Mouse (Mus musculus): ENCODE measurements around the gene Ccdc162. TPM values are rescaled to one million over a fixed set of nuclear protein-coding genes. Genes with fewer than 3 reads are reported as not detected.

Ccdc162 gene
- polyA plus RNA-seq, 1 experiment = 4.3 TPM

GRCm38 (mm10) chr10:41491111-41491510 lies 225.3 kb downstream of the Ccdc162 start:
- H3K4me1 ChIP-seq (ENCODE audit: control insufficient read depth, insufficient read depth, low read length) = peaks cover 5% of the 10 kb centered on the region
- no peak for TF ChIP-seq CTCF (IDR thresholded peaks at IDR 0.05; ENCODE audit: control insufficient read depth, insufficient read depth, low read length)
- no peak for TF ChIP-seq POLR2A (IDR thresholded peaks at IDR 0.05; ENCODE audit: borderline replicate concordance, control insufficient read depth, low read depth, low read length)
- WGBS = 16% methylated on average over 4 of the region's 4 CpGs
- H3K27ac ChIP-seq (ENCODE audit: control insufficient read depth, insufficient read depth, low read depth, low read length, poor library complexity) = no peak overlapping the region
- no peak overlapping the region for H3K4me3 ChIP-seq (replicated peaks; ENCODE audit: control insufficient read depth, low read depth, low read length)

GRCm38 (mm10) chr10:41490518-41490873 lies 225.9 kb downstream of the Ccdc162 start:
- Histone ChIP-seq H3K4me1 (ENCODE audit: control insufficient read depth, insufficient read depth, low read length) (peaks cover 5% of the 10 kb centered on the region), H3K4me3 (replicated peaks; ENCODE audit: control insufficient read depth, low read depth, low read length) (peak overlapping the region; percentile 78), H3K27ac (ENCODE audit: control insufficient read depth, insufficient read depth, low read depth, low read length, poor library complexity) (no peak overlapping the region; the same call in 1 of the 2 replicates)
- TF ChIP-seq POLR2A (IDR thresholded peaks at IDR 0.05; ENCODE audit: borderline replicate concordance, control insufficient read depth, low read depth, low read length) (no peak; the same call in 1 of the 2 replicates), CTCF (IDR thresholded peaks at IDR 0.05; ENCODE audit: control insufficient read depth, insufficient read depth, low read length) (no peak)
- WGBS = under 1% methylated on average over 29 of the region's 29 CpGs

GRCm38 (mm10) chr10:41489708-41490517 lies 226.5 kb downstream of the Ccdc162 start, which contains the start of the genes Smpd2 and Ppil6:
TSS of gene Smpd2 (minus strand) at chr10:41490369.
TSS of gene Ppil6 (plus strand) at chr10:41490439.
- TF ChIP-seq POLR2A (IDR thresholded peaks at IDR 0.05; ENCODE audit: borderline replicate concordance, control insufficient read depth, low read depth, low read length) = peak; percentile 51; the same call in 1 of the 2 replicates
- TF ChIP-seq CTCF (IDR thresholded peaks at IDR 0.05; ENCODE audit: control insufficient read depth, insufficient read depth, low read length) = no peak
- under 1% methylated on average over 50 of the region's 50 CpGs for WGBS
- H3K4me3 ChIP-seq (replicated peaks; ENCODE audit: control insufficient read depth, low read depth, low read length) = peak within 1 kb of the TSS; percentile 78
- H3K27ac ChIP-seq (ENCODE audit: control insufficient read depth, insufficient read depth, low read depth, low read length, poor library complexity) = peak within 1 kb of the TSS; percentile 58
- H3K4me1 ChIP-seq (ENCODE audit: control insufficient read depth, insufficient read depth, low read length) = peaks cover 5% of the 10 kb centered on the region

GRCm38 (mm10) chr10:41489294-41489693 lies 227.1 kb downstream of the Ccdc162 start:
- TF ChIP-seq POLR2A (IDR thresholded peaks at IDR 0.05; ENCODE audit: borderline replicate concordance, control insufficient read depth, low read depth, low read length) = no peak
- TF ChIP-seq CTCF (IDR thresholded peaks at IDR 0.05; ENCODE audit: control insufficient read depth, insufficient read depth, low read length) = no peak
- 55% methylated on average over 8 of the region's 8 CpGs for WGBS
- Histone ChIP-seq H3K4me3 (replicated peaks; ENCODE audit: control insufficient read depth, low read depth, low read length) (no peak overlapping the region), H3K27ac (ENCODE audit: control insufficient read depth, insufficient read depth, low read depth, low read length, poor library complexity) (no peak overlapping the region), H3K4me1 (ENCODE audit: control insufficient read depth, insufficient read depth, low read length) (peaks cover 5% of the 10 kb centered on the region)

GRCm38 (mm10) chr10:41488877-41489276 lies 227.6 kb downstream of the Ccdc162 start:
- no peak overlapping the region for H3K27ac ChIP-seq (ENCODE audit: control insufficient read depth, insufficient read depth, low read depth, low read length, poor library complexity)
- whole genome bisulfite sequencing = 21% methylated on average over 7 of the region's 7 CpGs
- no peak overlapping the region for H3K4me3 ChIP-seq (replicated peaks; ENCODE audit: control insufficient read depth, low read depth, low read length)
- H3K4me1 ChIP-seq (ENCODE audit: control insufficient read depth, insufficient read depth, low read length) = peaks cover 5% of the 10 kb centered on the region
- no peak for TF ChIP-seq POLR2A (IDR thresholded peaks at IDR 0.05; ENCODE audit: borderline replicate concordance, control insufficient read depth, low read depth, low read length)
- no peak for TF ChIP-seq CTCF (IDR thresholded peaks at IDR 0.05; ENCODE audit: control insufficient read depth, insufficient read depth, low read length)

Other genes with a start within 250 kb of the Ccdc162 start
- gene Mical1, start 240.3 kb downstream of the Ccdc162 start, polyA plus RNA-seq (2011; ENCODE audit: insufficient read depth, insufficient read length, low replicate concordance, missing spikeins) = 50.0 and 123 TPM in 2 replicates
- gene Smpd2, start 226.3 kb downstream of the Ccdc162 start, polyA plus RNA-seq (2011; ENCODE audit: insufficient read depth, insufficient read length, low replicate concordance, missing spikeins) = 3.9 and 16.7 TPM in 2 replicates
- gene Ppil6, start 226.2 kb downstream of the Ccdc162 start, polyA plus RNA-seq (2011; ENCODE audit: insufficient read depth, insufficient read length, low replicate concordance, missing spikeins) = not detected in 2 replicates
- 20.0 and 36.5 TPM in 2 replicates for gene Cd164, start 197.2 kb downstream of the Ccdc162 start, polyA plus RNA-seq (2011; ENCODE audit: insufficient read depth, insufficient read length, low replicate concordance, missing spikeins)
- gene Cep57l1, start 93.2 kb upstream of the Ccdc162 start, polyA plus RNA-seq (2011; ENCODE audit: insufficient read depth, insufficient read length, low replicate concordance, missing spikeins) = 13.6 and 20.2 TPM in 2 replicates
- 26.3 and 28.6 TPM in 2 replicates for gene Sesn1, start 93.3 kb upstream of the Ccdc162 start, polyA plus RNA-seq (2011; ENCODE audit: insufficient read depth, insufficient read length, low replicate concordance, missing spikeins)